Mouse (Mus musculus): ENCODE measurements at regions not wholly inside any gene's neighbourhood (a gene's known extent, or its start where the extent isn't known, plus 50 kb on each side); places are given as distances from the start of the nearest gene placed in this dataset.

DNA sequence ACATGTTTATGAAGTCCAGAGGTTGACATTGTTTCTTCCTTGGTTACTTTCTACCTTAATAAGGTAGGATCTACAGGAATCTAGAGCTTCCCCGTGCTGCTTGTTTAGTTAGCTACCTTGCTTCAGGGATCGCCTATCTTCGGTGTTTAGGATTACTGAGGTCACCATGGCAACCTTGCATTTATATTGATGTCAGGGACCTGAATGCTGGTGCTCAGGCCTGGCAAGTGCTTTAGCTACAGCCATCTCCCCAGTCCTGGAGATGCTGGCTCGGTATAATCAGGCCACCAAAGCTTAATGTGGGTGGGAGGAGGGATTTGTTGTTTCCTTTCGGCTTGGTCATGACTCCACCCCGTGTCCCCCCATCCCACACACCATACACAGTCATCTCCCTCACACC, 50.0 kb upstream of the Zc3h12a start:
- TF ChIP-seq CTCF (conservative IDR thresholded peaks at IDR 0.05; ENCODE audit: low read length), result no peak
- no peak for TF ChIP-seq NANOG (IDR thresholded peaks at IDR 0.05; ENCODE audit: borderline replicate concordance, low read length)

All from E14TG2a.4 (cell line).